ENCODE assay signal across 14 mouse cellular contexts in the genomic region with DNA sequence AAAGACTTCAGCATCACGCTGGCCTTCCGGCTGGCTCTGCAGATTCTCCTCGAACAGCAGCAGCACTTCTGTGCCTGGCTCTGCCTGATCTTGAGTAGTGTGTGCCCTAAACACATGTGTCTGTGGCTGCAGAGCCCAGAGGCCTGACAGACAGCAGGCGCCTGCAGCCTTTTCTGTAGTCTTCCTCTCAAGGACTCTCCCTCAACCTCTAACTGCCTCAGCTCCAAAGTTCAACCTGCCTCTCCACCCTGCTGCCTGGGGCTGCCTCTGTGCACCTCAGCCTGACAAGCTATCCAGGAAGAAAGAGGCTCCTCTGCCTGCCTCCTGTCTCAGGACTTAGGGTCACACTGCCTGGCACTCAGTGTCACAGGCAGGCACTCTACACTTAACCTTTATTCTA. TPM values are rescaled to one million over a fixed set of nuclear protein-coding genes. Genes with fewer than 3 reads are reported as not detected.
DNase-seq lines count a peak whose midpoint lies in the region; ATAC-seq lines count a peak whose summit lies in the region.
"Had no signal": no experiment of that assay in that cellular context is flagged by ENCODE, and none has a peak within 500 bp of the region (broad histone marks: within the 10 kb centered on the region; RNA-seq: fewer than 3 reads in every experiment).

No protein-coding gene starts in this region.

- peaks cover 17 to 46% of the 10 kb centered on the region in 2 experiments for H3K4me1 ChIP-seq in heart, embryonic 14.5 days (ENCODE audit: control insufficient read depth in 2 of 2, insufficient read depth in 2 of 2, low read length in 2 of 2)
- peaks cover 60% of the 10 kb centered on the region for H3K4me1 ChIP-seq in neural tube, embryonic 13.5 days (replicated peaks)
- peaks cover 43% of the 10 kb centered on the region for H3K4me1 ChIP-seq in kidney, embryonic 15.5 days

- no peak for ATAC-seq in heart, embryonic 14.5 days (ENCODE audit: insufficient number of reproducible peaks, insufficient read depth, low FRiP score, low read depth)
- no peak for ATAC-seq in neural tube, embryonic 13.5 days (ENCODE audit: low read depth)
- no peak for ATAC-seq in kidney, embryonic 15.5 days (replicated peaks; ENCODE audit: low FRiP score)
- ATAC-seq: midbrain, embryonic 16.5 days had no signal

- H3K27ac ChIP-seq in heart, embryonic 14.5 days (replicated peaks in 1 of 2; ENCODE audit: control insufficient read depth in 1 of 2, insufficient read depth in 1 of 2, low read depth in 2 of 2, low read length in 2 of 2), result peak overlapping the region; percentile 66 to 71
- H3K27ac ChIP-seq in neural tube, embryonic 13.5 days (replicated peaks), result no peak overlapping the region
- H3K27ac ChIP-seq in kidney, embryonic 15.5 days, result peak overlapping the region; percentile 58; the same call in 1 of the 2 replicates
- H3K27ac ChIP-seq: hindbrain, embryonic 15.5 days had no signal

- no peaks in the 10 kb centered on the region for H3K27me3 ChIP-seq in heart, embryonic 14.5 days (ENCODE audit: control insufficient read depth, insufficient read depth, low read length)
- H3K27me3 ChIP-seq in neural tube, embryonic 13.5 days, result no peaks in the 10 kb centered on the region
- H3K27me3 ChIP-seq in kidney, embryonic 15.5 days, result no peaks in the 10 kb centered on the region
- H3K27me3 ChIP-seq: hindbrain, embryonic 15.5 days had no signal

- 44% methylated on average over 4 of the region's 4 CpGs for WGBS in heart, embryonic 14.5 days
- 88% methylated on average over 4 of the region's 4 CpGs for WGBS in neural tube, embryonic 13.5 days
- WGBS in kidney, embryonic 15.5 days, result 85% methylated on average over 4 of the region's 4 CpGs

- no peak for DNase-seq in heart, adult 8-10 months (ENCODE audit: low spot score)
- no peak for DNase-seq in neural tube, embryonic 10.5 days (ENCODE audit: extremely low spot score, low spot score)
- DNase-seq in yolk sac, embryonic 10.5 days (ENCODE audit: low spot score), result peak; percentile 77
- DNase-seq in left cerebral cortex, postnatal 36 days (ENCODE audit: low spot score in 2 of 2), result no peak
- no peak for DNase-seq in right cerebral cortex, postnatal 14 days
- DNase-seq: adrenal gland, adult 8-10 months; layer of hippocampus, postnatal 36 days; thymus, postnatal 14 days had no signal

- no peaks in the 10 kb centered on the region for H3K9me3 ChIP-seq in heart, embryonic 14.5 days (ENCODE audit: control insufficient read depth, low read length)
- no peaks in the 10 kb centered on the region for H3K9me3 ChIP-seq in neural tube, embryonic 13.5 days
- H3K9me3 ChIP-seq in kidney, embryonic 15.5 days (replicated peaks), result no peaks in the 10 kb centered on the region
- H3K9me3 ChIP-seq: hindbrain, embryonic 15.5 days had no signal

- H3K9ac ChIP-seq in heart, embryonic 14.5 days (ENCODE audit: low read length), result peak overlapping the region; percentile 30; the same call in 1 of the 2 replicates
- H3K9ac ChIP-seq in neural tube, embryonic 13.5 days, result peak overlapping the region; percentile 22; the same call in 1 of the 2 replicates
- H3K9ac ChIP-seq in kidney, embryonic 15.5 days, result no peak overlapping the region
- H3K9ac ChIP-seq: hindbrain, embryonic 15.5 days had no signal

- intact Hi-C loops in left cerebral cortex, postnatal 36 days (cut with DNase I), result loop anchor here (2.0 kb wide), 1 partner anchor 21 kb away; no protein-coding TSS in a partner anchor

- no peaks in the 10 kb centered on the region for H3K36me3 ChIP-seq in heart, embryonic 14.5 days (ENCODE audit: control insufficient read depth, insufficient read depth, low read length)
- no peaks in the 10 kb centered on the region for H3K36me3 ChIP-seq in neural tube, embryonic 13.5 days
- no peaks in the 10 kb centered on the region for H3K36me3 ChIP-seq in kidney, embryonic 15.5 days
- H3K36me3 ChIP-seq: hindbrain, embryonic 15.5 days had no signal

- peak overlapping the region; percentile 12; the same call in 1 of the 2 replicates for H3K4me2 ChIP-seq in heart, embryonic 14.5 days (ENCODE audit: low read length)
- H3K4me2 ChIP-seq in neural tube, embryonic 13.5 days, result no peak overlapping the region
- H3K4me2 ChIP-seq in kidney, embryonic 15.5 days, result no peak overlapping the region
- H3K4me2 ChIP-seq: hindbrain, embryonic 15.5 days had no signal

- H3K4me3 ChIP-seq in heart, embryonic 14.5 days (ENCODE audit: control insufficient read depth in 1 of 2, insufficient read depth in 1 of 2, low read depth in 1 of 2, low read length in 2 of 2), result no peak overlapping the region
- H3K4me3 ChIP-seq in neural tube, embryonic 13.5 days, result no peak overlapping the region
- H3K4me3 ChIP-seq in kidney, embryonic 15.5 days (replicated peaks), result no peak overlapping the region
- H3K4me3 ChIP-seq: erythroblast, embryonic 14.5 days; hindbrain, embryonic 15.5 days had no signal

RNA-seq across cellular contexts. Expression of a gene that starts 20.6 kb away (rescaled TPM):
- polyA plus RNA-seq in heart, embryonic 14.5 days (2014; fragmentation: Nextera tagmentation; extraction: Ambion mirVana), result 34.3 and 39.2 TPM in 2 replicates
- 10 to 100 TPM; 39.7 to 57.5 (median 49.8) TPM for total RNA-seq in heart, adult 8-10 months (2022)
- 35.8 and 41.7 TPM in 2 replicates for polyA plus RNA-seq in neural tube, embryonic 13.5 days (2015; fragmentation: Nextera tagmentation; extraction: Ambion mirVana)
- 46.9 and 50.2 TPM in 2 replicates for polyA plus RNA-seq in kidney, embryonic 15.5 days (2015; fragmentation: Nextera tagmentation; extraction: Ambion mirVana)
- total RNA-seq in left cerebral cortex, postnatal 36 days (2021), result 10 to 100 TPM; 45.1 to 54.7 TPM
